Mouse (Mus musculus): ENCODE measurements around the gene Borcs7. TPM values are rescaled to one million over a fixed set of nuclear protein-coding genes. Genes with fewer than 3 reads are reported as not detected.
A peak's percentile ranks its signal among the peaks of the same experiment; 100 is the strongest.

The Borcs7 gene
- total RNA-seq, 2 experiments from 2014 or later, result 21.4 to 23.7 TPM

DNA sequence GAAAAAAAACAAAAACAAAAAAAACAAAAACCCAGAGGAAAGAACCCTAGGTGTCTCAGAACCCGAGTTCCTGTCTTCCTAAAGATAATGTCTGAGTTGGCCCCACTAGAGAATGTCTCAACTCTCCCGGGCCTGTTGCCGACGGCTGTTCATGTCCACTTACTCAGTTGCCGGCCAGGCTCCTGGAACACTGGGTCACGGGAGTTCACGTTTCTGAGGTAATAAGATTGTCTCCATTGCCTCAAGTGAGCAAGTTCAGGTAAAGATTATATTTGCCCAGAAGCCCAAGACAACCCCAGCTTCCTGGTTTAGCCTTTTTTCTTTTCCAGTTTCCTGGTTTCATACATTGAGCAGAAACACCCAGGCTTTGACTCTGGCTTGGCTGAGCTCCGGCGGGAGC lies 30.9 kb upstream of the Borcs7 start:
- DNase-seq (ENCODE audit: extremely low spot score in 1 of 2, low spot score in 2 of 2), result no peak
- intact Hi-C loops (cut with DNase I), result loop anchor here (5.0 kb wide), 1 partner anchor 52 kb away; no protein-coding TSS in a partner anchor

DNA sequence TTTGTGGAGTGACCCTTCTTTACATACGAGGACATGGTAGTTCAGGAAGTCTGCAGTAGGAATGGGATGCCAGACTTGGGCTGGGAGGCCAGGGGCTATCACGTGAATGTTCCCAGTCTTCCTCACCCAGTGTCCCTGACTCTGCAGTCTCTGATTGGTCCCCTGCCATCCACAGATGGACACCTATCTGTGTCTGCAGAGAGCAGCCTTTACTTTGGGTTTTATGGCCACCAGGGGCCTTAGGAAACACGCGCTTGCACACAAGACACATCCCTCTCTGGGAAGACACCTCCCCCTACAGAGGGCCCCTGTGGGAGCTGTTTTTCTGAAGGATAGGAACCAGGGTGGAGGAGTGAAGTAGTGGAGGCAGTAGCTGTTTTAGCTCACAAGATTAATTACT lies 28.2 kb upstream of the Borcs7 start:
- no peak for DNase-seq (ENCODE audit: extremely low spot score in 1 of 2, low spot score in 2 of 2)
- intact Hi-C loops (cut with DNase I), result no loop called here

DNA sequence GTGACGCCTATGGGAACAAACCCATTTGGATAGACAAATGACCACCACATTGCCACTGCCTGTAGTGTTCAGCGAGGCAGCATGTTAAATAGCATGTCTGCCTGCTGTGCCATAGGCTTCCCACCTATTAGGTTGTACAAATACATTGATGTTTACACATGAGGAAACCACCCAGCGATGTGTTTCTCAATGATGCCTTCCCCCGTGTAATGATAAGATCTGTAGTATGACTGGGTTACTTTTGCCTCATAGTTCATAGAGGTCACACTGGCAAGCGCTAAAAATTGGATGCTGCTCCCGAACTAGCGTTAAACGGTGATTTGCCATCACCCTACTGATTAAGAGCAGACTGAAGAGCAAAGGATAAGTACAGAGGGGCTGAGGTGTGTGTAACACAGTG lies 27.5 kb upstream of the Borcs7 start:
- intact Hi-C loops (cut with DNase I), result no loop called here
- DNase-seq (ENCODE audit: extremely low spot score in 1 of 2, low spot score in 2 of 2), result no peak

DNA sequence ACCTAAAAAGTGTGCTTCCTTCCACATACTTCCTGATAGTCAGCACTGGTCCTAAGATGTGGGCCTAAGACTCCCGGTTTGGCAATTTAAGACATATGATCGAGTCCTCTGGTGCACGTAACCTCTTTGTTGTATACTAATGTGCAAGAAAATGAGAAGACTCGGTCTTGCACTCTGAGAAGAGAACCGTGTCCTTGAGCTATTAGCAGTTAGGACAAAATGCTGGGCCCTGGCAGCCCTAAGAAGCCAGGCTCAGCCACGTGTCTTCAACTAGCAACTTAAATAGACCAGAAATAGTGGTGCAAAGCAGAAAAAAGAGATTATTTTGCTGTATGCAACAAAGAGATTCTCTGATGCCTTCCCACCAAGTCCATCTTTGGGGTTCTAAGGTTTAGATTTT lies 26.9 kb upstream of the Borcs7 start:
- DNase-seq (ENCODE audit: extremely low spot score in 1 of 2, low spot score in 2 of 2), result no peak
- intact Hi-C loops (cut with DNase I), result no loop called here

DNA sequence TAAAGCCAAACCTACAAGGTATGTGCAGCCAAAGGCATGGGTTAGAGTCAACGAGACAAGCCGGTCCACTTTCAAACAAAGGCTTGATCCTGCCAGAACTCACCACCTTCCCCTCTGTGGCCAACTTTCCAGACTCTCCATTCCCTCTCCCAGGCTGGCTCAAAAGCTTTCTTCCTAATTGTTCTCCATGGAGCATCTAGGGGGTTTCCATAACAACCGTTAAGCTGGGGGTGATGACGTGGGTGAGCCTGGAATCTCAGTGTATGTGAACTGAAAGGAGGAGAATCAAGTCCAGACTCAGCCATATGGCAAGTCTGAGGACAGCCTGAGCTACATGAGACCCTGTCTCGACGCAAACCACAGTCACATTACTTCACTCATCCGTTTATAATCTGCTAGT lies 24.2 kb upstream of the Borcs7 start:
- intact Hi-C loops (cut with DNase I), result no loop called here
- DNase-seq (ENCODE audit: extremely low spot score in 1 of 2, low spot score in 2 of 2), result no peak

DNA sequence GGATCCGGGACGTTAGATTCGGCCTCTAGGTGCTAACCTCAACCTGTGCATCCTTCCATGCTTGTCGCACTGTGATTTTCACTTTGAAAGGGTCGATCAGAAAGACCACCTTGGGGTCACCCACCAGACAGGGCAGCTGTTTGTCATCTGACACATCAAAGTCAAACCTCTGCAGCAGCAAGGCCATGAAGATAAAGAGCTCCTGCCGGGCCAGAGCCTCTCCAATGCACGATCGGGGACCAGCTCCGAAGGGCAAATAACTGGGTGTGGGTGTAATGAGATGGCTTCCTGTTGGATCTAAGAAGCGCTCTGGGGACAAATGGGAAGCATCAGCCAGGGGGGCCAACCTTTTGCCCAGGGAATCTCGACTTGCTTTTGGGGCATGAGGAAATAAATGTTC lies 22.4 kb upstream of the Borcs7 start:
- intact Hi-C loops (cut with DNase I), result no loop called here
- no peak for DNase-seq (ENCODE audit: extremely low spot score in 1 of 2, low spot score in 2 of 2)

DNA sequence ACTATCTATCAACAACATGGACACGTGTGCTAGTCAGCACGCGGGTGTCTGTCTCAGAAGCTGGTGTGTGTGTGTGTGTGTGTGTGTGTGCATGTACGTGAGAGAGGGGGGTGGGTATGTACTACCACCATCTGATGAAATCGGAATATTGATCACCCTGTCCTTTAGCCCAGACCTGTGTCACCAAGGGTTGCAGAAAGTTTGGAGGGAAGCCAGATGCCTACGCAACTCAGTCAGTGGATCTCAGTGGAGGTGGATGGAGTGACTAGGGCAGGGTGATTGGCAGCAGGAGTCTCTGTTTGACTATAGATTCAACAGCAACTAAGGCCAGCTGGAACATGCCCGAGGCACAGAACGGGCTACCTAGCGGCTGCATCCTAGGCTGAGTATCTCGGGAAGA lies 21.4 kb upstream of the Borcs7 start:
- intact Hi-C loops (cut with DNase I), result no loop called here
- DNase-seq (ENCODE audit: extremely low spot score in 1 of 2, low spot score in 2 of 2), result no peak

DNA sequence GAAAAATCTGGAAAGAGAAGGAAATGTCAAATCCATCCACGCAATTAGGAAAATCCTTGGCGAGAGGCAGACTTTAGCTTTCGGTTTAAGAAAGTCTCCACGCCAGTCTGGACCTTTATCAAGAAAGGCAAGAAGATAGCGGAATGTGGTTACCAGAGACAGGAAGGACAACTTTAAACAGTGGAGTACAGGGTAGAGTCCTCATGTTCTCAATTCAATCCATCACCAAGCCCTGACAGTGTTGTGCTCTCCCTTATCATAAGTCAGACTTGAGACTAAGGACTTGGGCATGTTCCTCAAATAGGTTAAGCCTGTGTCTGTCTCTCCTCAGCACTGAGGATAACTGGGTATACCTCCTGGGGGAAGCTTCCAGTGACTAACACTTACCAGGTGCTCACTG lies 19.9 kb upstream of the Borcs7 start:
- intact Hi-C loops (cut with DNase I), result loop anchor here (2.0 to 5.0 kb wide), 2 partner anchors 71 to 197 kb away; no protein-coding TSS in a partner anchor
- DNase-seq (ENCODE audit: extremely low spot score in 1 of 2, low spot score in 2 of 2), result no peak

DNA sequence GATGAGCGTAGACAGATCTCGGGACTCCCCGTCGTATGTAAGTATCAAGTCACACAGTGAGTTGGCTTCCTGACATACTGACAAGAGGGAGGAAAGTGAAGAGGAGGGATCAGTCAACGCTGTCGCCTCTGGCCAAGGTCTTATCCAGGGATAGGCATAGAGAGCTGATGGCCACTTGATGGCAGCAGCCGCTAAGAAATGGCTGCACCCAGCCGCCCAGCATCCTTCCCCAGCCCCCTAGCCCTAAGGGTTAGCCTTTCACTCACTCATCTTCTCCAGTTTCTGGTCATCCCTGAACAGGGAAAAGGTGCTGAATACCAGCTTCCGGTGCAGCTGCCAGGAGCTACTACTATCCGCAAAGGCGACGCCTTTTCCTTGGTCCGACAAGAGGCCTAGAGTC lies 19.0 kb upstream of the Borcs7 start:
- intact Hi-C loops (cut with DNase I), result loop anchor here (2.0 to 5.0 kb wide), 2 partner anchors 70 to 197 kb away; no protein-coding TSS in a partner anchor
- peak in 1 of 2 experiments; percentile 75 for DNase-seq (ENCODE audit: extremely low spot score in 1 of 2, low spot score in 2 of 2)

DNA sequence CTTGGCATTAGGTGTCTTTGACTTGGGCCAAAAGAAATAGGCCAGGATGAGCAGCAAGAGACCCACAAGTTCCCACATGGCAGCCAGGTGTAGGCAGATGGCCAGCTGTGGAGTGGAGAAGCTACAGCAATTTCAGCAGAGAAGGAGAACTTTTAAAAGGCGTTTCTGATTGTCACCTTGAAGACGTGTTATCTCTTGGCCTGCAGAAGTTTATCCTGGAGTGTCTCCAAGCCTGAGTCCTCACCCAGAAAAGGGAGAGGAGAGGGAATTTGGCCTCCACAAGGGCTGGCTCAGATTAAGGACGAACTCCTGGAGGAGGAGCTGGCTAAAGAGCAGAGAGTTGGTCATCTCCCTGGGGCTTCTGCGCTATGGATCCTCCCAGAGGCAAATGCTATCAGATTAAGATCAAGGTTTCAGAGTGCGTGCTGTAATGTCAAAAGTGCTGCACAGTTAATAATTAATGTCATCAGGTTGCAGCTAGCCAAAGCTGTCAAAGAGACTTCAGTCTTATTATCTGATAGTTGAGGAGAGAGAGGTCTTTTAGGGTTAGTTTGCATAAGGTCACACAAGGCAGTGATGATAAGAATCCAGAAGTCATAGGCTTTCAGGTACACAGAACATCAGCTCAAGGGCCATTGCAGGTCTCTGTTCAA lies 16.8 kb upstream of the Borcs7 start, which contains the start of gene Cyp17a1:
Gene Cyp17a1 (minus strand): TSS at position 407 of the 653 bp plus-strand sequence.
- intact Hi-C loops (cut with DNase I), result loop anchor here (5.0 kb wide), 1 partner anchor 194 kb away; no protein-coding TSS in a partner anchor
- DNase-seq (ENCODE audit: extremely low spot score in 1 of 2, low spot score in 2 of 2), result no peak

DNA sequence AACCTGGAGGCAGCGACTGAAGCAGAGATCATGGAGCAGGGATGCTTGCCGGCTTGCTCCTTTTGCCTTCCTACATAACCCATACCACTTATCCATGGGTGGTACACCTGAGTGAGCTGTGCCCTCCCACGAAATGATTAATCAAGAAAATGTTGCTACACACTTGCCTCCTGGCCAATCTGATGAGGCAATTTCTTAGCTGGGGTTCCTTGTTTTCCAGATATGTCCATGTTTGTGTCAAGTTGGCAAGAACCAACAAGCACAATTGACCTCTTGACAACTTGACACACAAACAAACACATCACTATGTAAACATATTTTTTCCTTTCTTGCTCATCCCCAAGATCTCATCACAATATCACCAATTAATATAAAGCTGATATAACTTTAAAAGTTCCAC lies 14.1 kb upstream of the Borcs7 start:
- DNase-seq (ENCODE audit: extremely low spot score in 1 of 2, low spot score in 2 of 2), result no peak
- intact Hi-C loops (cut with DNase I), result no loop called here

DNA sequence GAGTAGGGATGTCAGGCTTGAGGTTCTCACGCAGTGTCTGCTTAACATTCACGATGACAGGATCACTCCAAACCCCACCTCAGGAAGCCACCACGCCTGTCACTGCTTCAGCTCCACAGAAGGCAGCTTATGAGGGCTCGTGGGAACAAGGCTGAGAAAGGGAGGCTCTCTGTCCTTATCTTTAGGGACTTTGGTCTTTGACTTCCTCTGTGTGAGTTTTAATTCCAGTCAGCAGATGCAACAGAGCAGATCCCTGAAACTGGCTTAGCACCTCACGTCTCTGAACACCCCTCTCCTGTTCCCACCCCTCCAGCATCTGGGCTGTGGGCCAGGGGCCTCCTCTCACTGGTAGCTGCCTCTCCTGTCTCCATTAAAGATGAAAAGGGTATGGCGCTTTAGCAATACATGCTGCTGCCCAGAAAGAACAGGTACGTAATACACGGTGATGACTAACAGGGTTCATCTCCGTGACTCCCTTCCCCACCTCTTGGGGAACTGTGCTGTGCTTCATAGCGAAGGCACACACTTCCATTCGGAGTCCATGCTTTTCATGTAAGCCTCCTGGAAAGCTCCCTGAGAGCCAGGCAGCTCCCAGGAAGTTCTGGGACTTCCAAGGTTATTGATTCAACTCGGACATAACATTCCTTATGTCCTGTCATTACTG lies 9.9 kb upstream of the Borcs7 start:
- intact Hi-C loops (cut with DNase I), result no loop called here

DNA sequence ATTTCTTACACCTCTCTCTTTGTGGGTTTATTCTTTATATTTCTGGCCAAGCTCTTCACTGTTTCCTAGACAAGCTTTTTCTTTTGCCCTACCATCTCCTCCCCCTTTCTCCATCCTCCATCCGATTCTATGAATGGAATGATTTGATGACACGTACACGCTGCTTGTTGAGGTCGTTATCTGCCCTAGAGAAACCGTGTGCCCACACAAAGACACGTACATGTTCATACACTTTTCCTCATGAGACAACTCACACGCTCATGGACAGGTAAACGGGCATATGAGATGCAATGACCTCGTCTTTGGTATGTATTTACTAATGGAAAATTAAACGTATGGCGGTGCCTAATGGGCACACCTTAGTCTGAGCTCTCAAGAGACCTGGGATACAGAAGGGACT lies 681 bp downstream of the Borcs7 start:
- intact Hi-C loops (cut with DNase I), result no loop called here
- DNase-seq (ENCODE audit: extremely low spot score in 1 of 2, low spot score in 2 of 2), result no peak

More for the DNA sequence above, 9.9 kb upstream of the Borcs7 start:
- DNase-seq (ENCODE audit: extremely low spot score in 1 of 2, low spot score in 2 of 2), result no peak

DNA sequence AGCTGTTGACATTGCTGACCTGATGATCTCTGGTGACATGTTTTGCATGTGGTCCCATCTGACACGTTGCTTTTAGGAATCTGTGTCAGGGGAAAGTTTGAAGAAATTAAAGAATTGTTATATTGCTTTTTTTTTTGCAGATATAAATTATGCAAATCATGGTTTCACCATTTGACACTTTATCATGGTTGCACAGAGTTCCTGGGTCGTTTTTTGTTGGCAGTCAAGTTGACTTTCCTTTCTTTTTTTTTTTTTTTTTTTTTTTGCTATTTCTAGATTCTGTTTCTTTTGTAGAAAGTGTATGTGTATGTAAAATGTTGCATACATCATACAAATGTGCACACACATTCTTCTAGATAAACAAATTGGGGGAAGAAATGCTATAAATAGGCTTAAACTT lies 1.4 kb downstream of the Borcs7 start:
- no peak for DNase-seq (ENCODE audit: extremely low spot score in 1 of 2, low spot score in 2 of 2)
- intact Hi-C loops (cut with DNase I), result no loop called here

DNA sequence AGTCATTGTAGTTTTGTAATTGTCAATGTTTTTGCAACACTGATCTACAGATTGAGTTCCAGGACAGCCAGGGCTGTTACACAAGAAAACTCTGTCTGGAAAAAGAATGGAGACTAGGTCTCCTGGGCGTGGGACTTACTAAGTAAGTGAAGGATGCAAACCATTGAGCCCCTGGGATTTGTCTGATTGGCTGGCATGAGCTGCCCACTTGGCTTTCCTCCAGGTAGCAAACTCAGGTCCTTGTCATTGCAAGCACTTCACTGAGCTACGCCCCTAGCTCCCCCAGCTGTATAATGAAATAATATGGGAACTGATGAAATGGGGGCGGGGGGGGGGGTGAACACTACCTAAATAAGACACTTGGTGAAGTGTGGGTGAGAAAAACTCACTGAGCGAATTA lies 3.4 kb downstream of the Borcs7 start:
- no peak for DNase-seq (ENCODE audit: extremely low spot score in 1 of 2, low spot score in 2 of 2)
- intact Hi-C loops (cut with DNase I), result no loop called here

DNA sequence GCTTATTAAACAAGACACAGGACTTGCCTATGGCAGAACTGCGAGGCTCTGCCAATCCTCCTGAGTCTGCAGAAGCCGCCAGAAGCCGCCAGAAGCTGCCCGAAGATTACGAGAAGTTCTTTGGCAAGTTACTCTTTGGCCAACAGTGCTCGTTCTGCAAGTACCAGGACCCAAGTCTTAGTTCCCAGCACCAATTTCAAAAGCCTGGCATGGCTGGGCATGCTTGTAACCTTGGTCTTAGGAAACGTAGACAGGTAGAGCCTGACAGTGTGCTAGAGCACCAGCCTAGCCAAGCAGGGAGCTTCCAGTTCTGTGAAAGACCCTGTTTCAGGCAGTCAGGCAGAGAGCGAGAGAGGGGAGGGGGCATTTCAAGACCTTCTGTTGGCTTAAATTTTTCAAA lies 6.8 kb downstream of the Borcs7 start:
- DNase-seq (ENCODE audit: extremely low spot score in 1 of 2, low spot score in 2 of 2), result no peak
- intact Hi-C loops (cut with DNase I), result no loop called here

DNA sequence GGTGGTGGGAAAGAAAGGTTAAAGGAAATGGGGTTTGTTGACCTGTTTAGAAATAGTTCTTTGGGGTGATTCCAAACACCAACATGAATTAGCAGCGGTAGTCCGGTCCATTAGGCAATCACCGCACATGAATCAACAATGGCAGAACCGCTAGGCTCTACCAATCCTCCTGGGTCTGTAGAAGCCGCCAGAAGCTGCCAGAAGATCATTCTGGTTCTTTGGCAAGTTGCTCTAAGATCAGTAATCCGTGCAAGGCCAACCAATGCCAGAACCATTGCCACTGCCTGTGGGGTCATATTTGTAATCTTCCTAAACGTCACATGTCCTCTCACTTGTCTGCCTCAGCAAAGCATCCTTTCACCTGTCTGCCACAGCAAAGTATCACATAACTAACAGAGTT lies 7.2 kb downstream of the Borcs7 start:
- no peak for DNase-seq (ENCODE audit: extremely low spot score in 1 of 2, low spot score in 2 of 2)
- intact Hi-C loops (cut with DNase I), result no loop called here

DNA sequence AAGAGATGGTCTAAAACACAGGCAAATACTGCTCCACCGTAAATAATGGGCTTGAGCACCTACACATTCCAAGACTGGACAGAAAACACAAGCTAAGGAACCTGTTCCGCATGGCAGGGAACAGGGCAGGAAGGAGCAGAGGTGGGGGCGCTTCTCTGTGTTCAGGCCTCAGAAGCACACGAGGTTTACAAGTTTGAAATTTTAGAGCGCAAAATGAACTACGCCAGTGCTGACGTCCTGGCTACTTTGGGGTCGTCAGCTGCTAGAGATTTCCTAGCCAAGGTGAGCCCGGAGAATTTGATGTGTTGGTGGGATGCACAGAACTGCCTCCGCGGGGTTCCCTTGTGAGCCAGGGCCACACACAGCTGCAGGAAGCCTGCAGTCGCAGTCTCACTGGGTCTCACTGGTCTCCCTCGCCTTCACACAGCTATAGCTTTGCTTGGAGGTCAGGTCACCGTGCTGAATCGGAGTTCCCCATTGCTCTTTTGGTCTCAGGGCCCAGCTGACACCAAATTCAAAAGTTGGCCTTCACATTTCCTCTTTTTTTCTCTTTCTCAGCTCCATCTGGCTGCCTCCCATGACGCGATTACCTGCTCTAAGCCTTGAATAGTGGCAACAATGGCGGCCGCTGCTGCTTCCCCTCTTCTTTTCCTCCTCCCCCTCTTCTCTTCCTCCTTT lies 8.3 kb downstream of the Borcs7 start:
- intact Hi-C loops (cut with DNase I), result no loop called here
- no peak for DNase-seq (ENCODE audit: extremely low spot score in 1 of 2, low spot score in 2 of 2)

DNA sequence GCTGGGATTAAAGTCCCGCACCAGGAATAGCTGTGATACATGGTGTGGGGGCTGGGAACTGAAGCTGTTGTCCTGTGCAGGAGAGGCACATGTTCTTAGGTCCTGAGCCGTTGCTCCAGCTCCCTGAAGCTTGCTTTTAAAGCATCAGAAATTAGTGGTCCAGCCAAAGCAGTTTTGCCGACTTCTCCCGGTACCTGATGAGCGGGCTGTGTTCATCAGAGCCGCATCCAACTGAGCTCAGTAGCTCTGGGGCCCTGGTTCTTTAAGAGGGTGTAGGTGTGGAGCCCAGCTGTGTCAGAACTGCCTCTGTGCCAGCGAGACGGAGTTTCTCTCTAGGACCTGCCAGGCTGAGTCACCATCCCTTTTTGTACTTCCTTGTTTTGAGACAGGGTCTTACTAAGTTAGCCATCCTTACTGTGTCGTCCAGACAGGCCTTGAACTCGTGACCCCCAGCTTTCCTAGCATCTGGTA lies 9.3 kb downstream of the Borcs7 start:
- no peak for DNase-seq (ENCODE audit: extremely low spot score in 1 of 2, low spot score in 2 of 2)
- intact Hi-C loops (cut with DNase I), result no loop called here

DNA sequence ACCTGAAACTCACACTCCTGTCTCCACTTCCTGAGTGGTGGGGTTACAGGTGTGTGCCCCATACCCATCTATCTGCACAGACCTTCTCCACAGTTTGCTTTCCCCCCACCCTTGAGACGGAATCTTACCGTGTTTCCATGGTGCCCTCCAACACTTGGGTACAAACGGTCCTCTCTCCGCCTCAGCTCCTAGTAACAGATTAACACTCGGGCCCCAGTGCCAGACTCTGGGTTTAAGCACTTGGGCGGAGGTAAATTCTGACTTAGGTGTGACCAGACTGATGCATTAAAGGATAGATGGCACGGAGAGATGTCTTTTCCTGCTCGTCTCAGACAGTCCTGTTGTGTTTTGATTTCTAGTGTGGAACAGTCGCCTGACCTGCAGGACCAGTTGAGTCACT lies 11.4 kb downstream of the Borcs7 start:
- no peak for DNase-seq (ENCODE audit: extremely low spot score in 1 of 2, low spot score in 2 of 2)

More for the DNA sequence above, 11.4 kb downstream of the Borcs7 start:
- intact Hi-C loops (cut with DNase I), result no loop called here

Measured in left cerebral cortex, postnatal 10 days (tissue).